ENCODE assay signal across 8 mouse cellular contexts in genomic region chr1:75477264-75477965, GRCm38 (mm10). TPM values are rescaled to one million over a fixed set of nuclear protein-coding genes. Genes with fewer than 3 reads are reported as not detected.
A peak's percentile ranks its signal among the peaks of the same experiment; 100 is the strongest.
DNase-seq lines count a peak whose midpoint lies in the region; ATAC-seq and TF ChIP-seq lines count a peak whose summit lies in the region.

No protein-coding gene starts in this region.

- no peaks in the 10 kb centered on the region for H3K9me3 ChIP-seq in hindbrain, embryonic 14.5 days (ENCODE audit: control insufficient read depth, low read length)

- peaks cover 48% of the 10 kb centered on the region for H3K36me3 ChIP-seq in hindbrain, embryonic 14.5 days (replicated peaks; ENCODE audit: control insufficient read depth, insufficient read depth)

- no peaks in the 10 kb centered on the region for H3K27me3 ChIP-seq in cerebellum, adult 2 months (ENCODE audit: control insufficient read depth, insufficient read depth, low read length)
- H3K27me3 ChIP-seq in hindbrain, embryonic 14.5 days (ENCODE audit: control insufficient read depth, insufficient read depth, low read length): no peaks in the 10 kb centered on the region

- peak overlapping the region; percentile 61 for H3K4me2 ChIP-seq in hindbrain, embryonic 14.5 days (replicated peaks)

- H3K9ac ChIP-seq in hindbrain, embryonic 14.5 days: no peak overlapping the region

- H3K4me3 ChIP-seq in cerebellum, adult 2 months (replicated peaks; ENCODE audit: insufficient read depth, low read depth, low read length): peak overlapping the region; percentile 56
- peak overlapping the region; percentile 87 for H3K4me3 ChIP-seq in hindbrain, embryonic 14.5 days (replicated peaks; ENCODE audit: low read length)
- H3K4me3 ChIP-seq in left cerebral cortex, adult 2 months: peak overlapping the region; percentile 87

- peak; percentile 82 for DNase-seq in Muller cell, postnatal 12 days (ENCODE audit: inconsistent ontology term)
- DNase-seq in cerebellum, adult 2 months: peak; percentile 92 to 96
- peak; percentile 84 for DNase-seq in forelimb bud, embryonic 11.5 days (ENCODE audit: low read depth, low spot score)
- peak; percentile 83 for DNase-seq in hindbrain, embryonic 14.5 days (ENCODE audit: low spot score)
- DNase-seq in left cerebral cortex, adult 2 months (ENCODE audit: extremely low spot score in 1 of 2, low spot score in 2 of 2): peak; percentile 81 to 84
- peak; percentile 85 for DNase-seq in right cerebral cortex, adult 18-20 months
- DNase-seq in urinary bladder, adult 2 months (ENCODE audit: low spot score): peak; percentile 74

- TF ChIP-seq CTCF in cerebellum, adult 2 months (IDR thresholded peaks at IDR 0.05; ENCODE audit: borderline replicate concordance, insufficient read depth, low read depth, low read length): peak; percentile 68
- peak; percentile 81 for TF ChIP-seq CTCF in left cerebral cortex, adult 2 months (IDR thresholded peaks at IDR 0.05)

- WGBS in cerebellum, adult 2 months: 4% methylated on average over 35 of the region's 35 CpGs
- WGBS in hindbrain, embryonic 14.5 days: 8% methylated on average over 35 of the region's 35 CpGs

- H3K4me1 ChIP-seq in cerebellum, adult 2 months (ENCODE audit: control insufficient read depth, insufficient read depth, low read length): peaks cover 10% of the 10 kb centered on the region; the same call in 1 of the 2 replicates
- peaks cover 38% of the 10 kb centered on the region for H3K4me1 ChIP-seq in hindbrain, embryonic 14.5 days (replicated peaks; ENCODE audit: control insufficient read depth, insufficient read depth, low read length)

- TF ChIP-seq POLR2A in cerebellum, adult 2 months (IDR thresholded peaks at IDR 0.05; ENCODE audit: borderline replicate concordance, insufficient read depth, low read length): no peak

- H3K27ac ChIP-seq in cerebellum, adult 2 months (ENCODE audit: insufficient read depth, low read length): 0 out of 2 replicates have a peak overlapping the region, but pooled peaks have one; percentile 4
- H3K27ac ChIP-seq in hindbrain, embryonic 14.5 days: no peak overlapping the region
- H3K27ac ChIP-seq in left cerebral cortex, adult 2 months: no peak overlapping the region

- intact Hi-C loops in left cerebral cortex, adult 2 months (cut with DNase I): loop anchor here (5.0 kb wide), 1 partner anchor 90 kb away; no protein-coding TSS in a partner anchor

- peak; percentile 21; the same call in 1 of the 2 replicates for ATAC-seq in hindbrain, embryonic 14.5 days (ENCODE audit: low FRiP score)
- ATAC-seq in megakaryocyte, adult 5-6 weeks (ENCODE audit: poor library complexity, severe bottlenecking): peak; percentile 48

RNA-seq across cellular contexts. Expression of gene Chpf, which starts 1.7 kb away (rescaled TPM):
- polyA plus RNA-seq in cerebellum, adult 2 months (2012; rRNA removed): 88.3 and 92.6 TPM in 2 replicates
- polyA plus RNA-seq in hindbrain, embryonic 14.5 days (2014; fragmentation: Nextera tagmentation; extraction: Ambion mirVana): 49.2 and 55.0 TPM in 2 replicates
- 10 to 100 TPM; 80.5 to 87.3 TPM for total RNA-seq in left cerebral cortex, adult 2 months (2021)
- total RNA-seq in megakaryocyte, adult 5-6 weeks (2015): 0.50 and 0.69 TPM in 2 replicates
- total RNA-seq in megakaryocyte, adult 5-6 weeks (2017): 0.37 and 0.41 TPM in 2 replicates
- polyA plus RNA-seq in urinary bladder, adult 2 months (2012; rRNA removed): 65.0 and 69.4 TPM in 2 replicates

RNA-seq across cellular contexts. Expression of gene Tmem198, which starts 1.9 kb away (rescaled TPM):
- 41.3 and 46.6 TPM in 2 replicates for polyA plus RNA-seq in cerebellum, adult 2 months (2012; rRNA removed)
- 37.5 and 40.3 TPM in 2 replicates for polyA plus RNA-seq in hindbrain, embryonic 14.5 days (2014; fragmentation: Nextera tagmentation; extraction: Ambion mirVana)
- 100 to 1,000 TPM; 110 to 112 TPM for total RNA-seq in left cerebral cortex, adult 2 months (2021)
- total RNA-seq in megakaryocyte, adult 5-6 weeks (2015): 0.11 TPM in 1 of 2 replicates, not detected in the other
- total RNA-seq in megakaryocyte, adult 5-6 weeks (2017): 0.15 TPM in 1 of 2 replicates, not detected in the other
- 1.1 and 1.6 TPM in 2 replicates for polyA plus RNA-seq in urinary bladder, adult 2 months (2012; rRNA removed)

RNA-seq across cellular contexts. Expression of gene Asic4, which starts 27.2 kb away (rescaled TPM):
- 2.1 and 2.8 TPM in 2 replicates for polyA plus RNA-seq in cerebellum, adult 2 months (2012; rRNA removed)
- polyA plus RNA-seq in hindbrain, embryonic 14.5 days (2014; fragmentation: Nextera tagmentation; extraction: Ambion mirVana): 4.9 and 5.0 TPM in 2 replicates
- total RNA-seq in left cerebral cortex, adult 2 months (2021): 10 to 100 TPM in 1 of 2 experiments, 1 to 10 TPM in 1; 8.7 to 13.2 TPM
- not detected in 2 replicates for total RNA-seq in megakaryocyte, adult 5-6 weeks (2015)
- total RNA-seq in megakaryocyte, adult 5-6 weeks (2017): not detected in 2 replicates
- polyA plus RNA-seq in urinary bladder, adult 2 months (2012; rRNA removed): 0.03 and 0.06 TPM in 2 replicates

RNA-seq across cellular contexts. Expression of gene Obsl1, which starts 28.8 kb away (rescaled TPM):
- 41.1 and 44.0 TPM in 2 replicates for polyA plus RNA-seq in cerebellum, adult 2 months (2012; rRNA removed)
- 22.6 and 25.9 TPM in 2 replicates for polyA plus RNA-seq in hindbrain, embryonic 14.5 days (2014; fragmentation: Nextera tagmentation; extraction: Ambion mirVana)
- 10 to 100 TPM; 29.3 to 29.8 TPM for total RNA-seq in left cerebral cortex, adult 2 months (2021)
- total RNA-seq in megakaryocyte, adult 5-6 weeks (2015): not detected in 2 replicates
- not detected in 2 replicates for total RNA-seq in megakaryocyte, adult 5-6 weeks (2017)
- 30.0 and 30.7 TPM in 2 replicates for polyA plus RNA-seq in urinary bladder, adult 2 months (2012; rRNA removed)

RNA-seq across cellular contexts. Expression of gene Inha, which starts 29.5 kb away (rescaled TPM):
- 64.7 and 68.6 TPM in 2 replicates for polyA plus RNA-seq in cerebellum, adult 2 months (2012; rRNA removed)
- polyA plus RNA-seq in hindbrain, embryonic 14.5 days (2014; fragmentation: Nextera tagmentation; extraction: Ambion mirVana): 9.7 and 9.9 TPM in 2 replicates
- total RNA-seq in left cerebral cortex, adult 2 months (2021): 10 to 100 TPM; 24.8 to 30.1 TPM
- not detected in 2 replicates for total RNA-seq in megakaryocyte, adult 5-6 weeks (2015)
- total RNA-seq in megakaryocyte, adult 5-6 weeks (2017): not detected in 2 replicates
- polyA plus RNA-seq in urinary bladder, adult 2 months (2012; rRNA removed): 19.6 and 23.9 TPM in 2 replicates

Comparison
In these comparisons a context has a peak if more than half of its experiments do, and no peak if none do; other contexts are left out.
1. RNA of gene Tmem198, which starts 1.9 kb away (polyA plus RNA-seq): 41.3 to 46.6 TPM in cerebellum, adult 2 months and 37.5 to 40.3 TPM in hindbrain, embryonic 14.5 days; 1.1 to 1.6 TPM in urinary bladder, adult 2 months; every median in the first group is over 10 times any median in the second.
2. Peak in every context shown above with its lines, with median percentiles within 50 percentile points of each other: DNase-seq and H3K4me3 ChIP-seq.